Mouse (Mus musculus): Measurements from ENCODE around the gene Zfp961. TPM values are rescaled to one million over a fixed set of nuclear protein-coding genes. Genes with fewer than 3 reads are reported as not detected.
"Not testable (repeated sequence)": the region's sequence is repeated elsewhere in the genome, so short reads cannot be mapped to it uniquely, and the experiment has no call there.

Gene Zfp961
- polyA plus RNA-seq, 1 experiment from 2014 or later = 12.5 TPM

- H3K4me2 ChIP-seq (ENCODE audit: low read depth, low read length) = no peak overlapping the region
- no peak overlapping the region for H3K9ac ChIP-seq (ENCODE audit: low read length)
- no peaks in the 10 kb centered on the region for H3K4me1 ChIP-seq (ENCODE audit: control insufficient read depth, insufficient read depth, low read length)
- H3K36me3 ChIP-seq (ENCODE audit: control insufficient read depth, insufficient read depth) = no peaks in the 10 kb centered on the region
- no peaks in the 10 kb centered on the region for H3K9me3 ChIP-seq (replicated peaks; ENCODE audit: control insufficient read depth, low read length)
- H3K4me3 ChIP-seq (ENCODE audit: low read length) = no peak overlapping the region
- no peak for ATAC-seq (replicated peaks; ENCODE audit: extremely low read depth, insufficient read depth, low FRiP score)
- no peak overlapping the region for H3K27ac ChIP-seq (ENCODE audit: low read length)
- no peaks in the 10 kb centered on the region for H3K27me3 ChIP-seq (ENCODE audit: control insufficient read depth, insufficient read depth, low read length)
- WGBS = 48% methylated on average over 3 of the region's 3 CpGs
Measured at GRCm38 (mm10) chr8:72000223-72000622, 49.4 kb downstream of the Zfp961 start.

GRCm38 (mm10) chr8:72002942-72003341, 52.1 kb downstream of the Zfp961 start:
- H3K4me3 ChIP-seq (ENCODE audit: low read length) = no peak overlapping the region
- no peaks in the 10 kb centered on the region for H3K9me3 ChIP-seq (replicated peaks; ENCODE audit: control insufficient read depth, low read length)
- no peak for ATAC-seq (replicated peaks; ENCODE audit: extremely low read depth, insufficient read depth, low FRiP score)

GRCm38 (mm10) chr8:72005912-72006311, 55.1 kb downstream of the Zfp961 start:
- no peaks in the 10 kb centered on the region for H3K4me1 ChIP-seq (ENCODE audit: control insufficient read depth, insufficient read depth, low read length)
- no peak overlapping the region for H3K4me3 ChIP-seq (ENCODE audit: low read length)
- WGBS = 66% methylated on average over 3 of the region's 3 CpGs

More at GRCm38 (mm10) chr8:72002942-72003341, 52.1 kb downstream of the Zfp961 start:
- Histone ChIP-seq H3K9ac (ENCODE audit: low read length) (no peak overlapping the region), H3K4me1 (ENCODE audit: control insufficient read depth, insufficient read depth, low read length) (no peaks in the 10 kb centered on the region), H3K4me2 (ENCODE audit: low read depth, low read length) (no peak overlapping the region), H3K27ac (ENCODE audit: low read length) (no peak overlapping the region), H3K36me3 (ENCODE audit: control insufficient read depth, insufficient read depth) (no peaks in the 10 kb centered on the region), H3K27me3 (ENCODE audit: control insufficient read depth, insufficient read depth, low read length) (no peaks in the 10 kb centered on the region)

GRCm38 (mm10) chr8:72006763-72007162, 55.9 kb downstream of the Zfp961 start:
- H3K4me2 ChIP-seq (ENCODE audit: low read depth, low read length) = no peak overlapping the region
- no peaks in the 10 kb centered on the region for H3K36me3 ChIP-seq (ENCODE audit: control insufficient read depth, insufficient read depth)
- no peak overlapping the region for H3K27ac ChIP-seq (ENCODE audit: low read length)
- H3K4me3 ChIP-seq (ENCODE audit: low read length) = no peak overlapping the region
- H3K9me3 ChIP-seq (replicated peaks; ENCODE audit: control insufficient read depth, low read length) = no peaks in the 10 kb centered on the region
- H3K27me3 ChIP-seq (ENCODE audit: control insufficient read depth, insufficient read depth, low read length) = no peaks in the 10 kb centered on the region
- WGBS = 53% methylated on average over 1 of the region's 1 CpGs
- ATAC-seq (replicated peaks; ENCODE audit: extremely low read depth, insufficient read depth, low FRiP score) = no peak
- no peak overlapping the region for H3K9ac ChIP-seq (ENCODE audit: low read length)
- no peaks in the 10 kb centered on the region for H3K4me1 ChIP-seq (ENCODE audit: control insufficient read depth, insufficient read depth, low read length)

More at GRCm38 (mm10) chr8:72005912-72006311, 55.1 kb downstream of the Zfp961 start:
- Histone ChIP-seq H3K4me2 (ENCODE audit: low read depth, low read length) (no peak overlapping the region), H3K9me3 (replicated peaks; ENCODE audit: control insufficient read depth, low read length) (no peaks in the 10 kb centered on the region), H3K27ac (ENCODE audit: low read length) (no peak overlapping the region), H3K27me3 (ENCODE audit: control insufficient read depth, insufficient read depth, low read length) (no peaks in the 10 kb centered on the region), H3K9ac (ENCODE audit: low read length) (no peak overlapping the region), H3K36me3 (ENCODE audit: control insufficient read depth, insufficient read depth) (no peaks in the 10 kb centered on the region)
- no peak for ATAC-seq (replicated peaks; ENCODE audit: extremely low read depth, insufficient read depth, low FRiP score)

GRCm38 (mm10) chr8:72008134-72008641, 57.4 kb downstream of the Zfp961 start:
- Histone ChIP-seq H3K27ac (ENCODE audit: low read length) (no peak overlapping the region), H3K36me3 (ENCODE audit: control insufficient read depth, insufficient read depth) (no peaks in the 10 kb centered on the region), H3K4me1 (ENCODE audit: control insufficient read depth, insufficient read depth, low read length) (no peaks in the 10 kb centered on the region), H3K4me2 (ENCODE audit: low read depth, low read length) (no peak overlapping the region), H3K9me3 (replicated peaks; ENCODE audit: control insufficient read depth, low read length) (no peaks in the 10 kb centered on the region), H3K4me3 (ENCODE audit: low read length) (no peak overlapping the region), H3K9ac (ENCODE audit: low read length) (no peak overlapping the region), H3K27me3 (ENCODE audit: control insufficient read depth, insufficient read depth, low read length) (no peaks in the 10 kb centered on the region)
- no peak for ATAC-seq (replicated peaks; ENCODE audit: extremely low read depth, insufficient read depth, low FRiP score)
- WGBS = 42% methylated on average over 3 of the region's 3 CpGs

- H3K36me3 ChIP-seq (ENCODE audit: control insufficient read depth, insufficient read depth) = no peaks in the 10 kb centered on the region
- H3K4me1 ChIP-seq (ENCODE audit: control insufficient read depth, insufficient read depth, low read length) = no peaks in the 10 kb centered on the region
- WGBS = 70% methylated on average over 3 of the region's 3 CpGs
- H3K4me2 ChIP-seq (ENCODE audit: low read depth, low read length) = no peak within 1 kb of the TSS
- H3K9me3 ChIP-seq (replicated peaks; ENCODE audit: control insufficient read depth, low read length) = no peaks in the 10 kb centered on the region
- H3K27me3 ChIP-seq (ENCODE audit: control insufficient read depth, insufficient read depth, low read length) = no peaks in the 10 kb centered on the region
- ATAC-seq (replicated peaks; ENCODE audit: extremely low read depth, insufficient read depth, low FRiP score) = no peak
- H3K9ac ChIP-seq (ENCODE audit: low read length) = no peak within 1 kb of the TSS
- no peak within 1 kb of the TSS for H3K27ac ChIP-seq (ENCODE audit: low read length)
- no peak within 1 kb of the TSS for H3K4me3 ChIP-seq (ENCODE audit: low read length)
Measured at GRCm38 (mm10) chr8:72009473-72009872, 58.6 kb downstream of the Zfp961 start, which contains the start of gene Cyp4f18. Gene Cyp4f18, minus strand, starts transcription at chr8:72009626.

GRCm38 (mm10) chr8:72013506-72014228, 62.8 kb downstream of the Zfp961 start:
- 56% methylated on average over 6 of the region's 6 CpGs for WGBS
- not testable (repeated sequence) for H3K4me2 ChIP-seq (ENCODE audit: low read depth, low read length); H3K4me3 ChIP-seq (ENCODE audit: low read length); H3K4me1 ChIP-seq (ENCODE audit: control insufficient read depth, insufficient read depth, low read length); H3K9ac ChIP-seq (ENCODE audit: low read length); H3K27ac ChIP-seq (ENCODE audit: low read length); H3K9me3 ChIP-seq (replicated peaks; ENCODE audit: control insufficient read depth, low read length); H3K36me3 ChIP-seq (ENCODE audit: control insufficient read depth, insufficient read depth); ATAC-seq (replicated peaks; ENCODE audit: extremely low read depth, insufficient read depth, low FRiP score); H3K27me3 ChIP-seq (ENCODE audit: control insufficient read depth, insufficient read depth, low read length)

GRCm38 (mm10) chr8:72017339-72017738, 66.5 kb downstream of the Zfp961 start:
- not testable (repeated sequence) for H3K9ac ChIP-seq (ENCODE audit: low read length); H3K27ac ChIP-seq (ENCODE audit: low read length); H3K9me3 ChIP-seq (replicated peaks; ENCODE audit: control insufficient read depth, low read length); ATAC-seq (replicated peaks; ENCODE audit: extremely low read depth, insufficient read depth, low FRiP score); H3K36me3 ChIP-seq (ENCODE audit: control insufficient read depth, insufficient read depth); H3K27me3 ChIP-seq (ENCODE audit: control insufficient read depth, insufficient read depth, low read length); H3K4me1 ChIP-seq (ENCODE audit: control insufficient read depth, insufficient read depth, low read length); H3K4me2 ChIP-seq (ENCODE audit: low read depth, low read length); H3K4me3 ChIP-seq (ENCODE audit: low read length)
- WGBS = 37% methylated on average over 2 of the region's 2 CpGs

- H3K9ac ChIP-seq (ENCODE audit: low read length) = no peak overlapping the region
- H3K27ac ChIP-seq (ENCODE audit: low read length) = no peak overlapping the region
- WGBS = 63% methylated on average over 2 of the region's 2 CpGs
- H3K9me3 ChIP-seq (replicated peaks; ENCODE audit: control insufficient read depth, low read length) = no peaks in the 10 kb centered on the region
- H3K4me1 ChIP-seq (ENCODE audit: control insufficient read depth, insufficient read depth, low read length) = no peaks in the 10 kb centered on the region
- no peaks in the 10 kb centered on the region for H3K27me3 ChIP-seq (ENCODE audit: control insufficient read depth, insufficient read depth, low read length)
- H3K36me3 ChIP-seq (ENCODE audit: control insufficient read depth, insufficient read depth) = no peaks in the 10 kb centered on the region
- no peak for ATAC-seq (replicated peaks; ENCODE audit: extremely low read depth, insufficient read depth, low FRiP score)
- no peak overlapping the region for H3K4me3 ChIP-seq (ENCODE audit: low read length)
- H3K4me2 ChIP-seq (ENCODE audit: low read depth, low read length) = no peak overlapping the region
Measured at GRCm38 (mm10) chr8:72018141-72018540, 67.3 kb downstream of the Zfp961 start.

Data from heart, embryonic 16.5 days (tissue).